Mouse (Mus musculus) MEL (cell line): Measurements from ENCODE around the gene Plin4. TPM values are rescaled to one million over a fixed set of nuclear protein-coding genes. Genes with fewer than 3 reads are reported as not detected.

Experiments used
- DNase-seq: peaks from one replicate; pipeline ENCODE4 v3.0.0; 2011; ENCODE audit warnings: low read depth, low spot score
- H3K27ac ChIP-seq: 2 replicates; pipeline ENCODE4 v1.5.1; 2012; ENCODE audit warnings: low read depth, mild to moderate bottlenecking, control low read depth, low read length, moderate library complexity; ENCODE audit not compliant: control insufficient read depth
- H3K27me3 ChIP-seq, 2 experiments: fragments of 150-350 bp in 1 of 2; sonication (generic) in 1 of 2; 2 replicates each; pipeline ENCODE4 v1.6.1; 2012; ENCODE audit warnings: low read length in 2 of 2, mild to moderate bottlenecking in 2 of 2, improper control_type of control experiment in 1 of 2, moderate library complexity in 1 of 2; ENCODE audit not compliant: insufficient read depth in 2 of 2, control insufficient read depth in 1 of 2
- H3K36me3 ChIP-seq, 2 experiments: 2 replicates each; pipeline ENCODE4 v1.6.1; 2012 to 2014; ENCODE audit warnings: low read length in 2 of 2, improper control_type of control experiment in 1 of 2, inconsistent platforms in 1 of 2, mild to moderate bottlenecking in 1 of 2; ENCODE audit not compliant: insufficient read depth in 2 of 2, control insufficient read depth in 1 of 2
- H3K4me1 ChIP-seq, 2 experiments: fragments of 150-350 bp in 1 of 2; sonication (generic) in 1 of 2; 2 replicates each; pipeline ENCODE4 v1.6.1; 2012; ENCODE audit warnings: low read length in 2 of 2, improper control_type of control experiment in 1 of 2, mild to moderate bottlenecking in 1 of 2; ENCODE audit not compliant: insufficient read depth in 2 of 2, control insufficient read depth in 1 of 2
- H3K4me3 ChIP-seq, 2 experiments: fragments of 150-350 bp in 1 of 2; sonication (generic) in 1 of 2; 2 replicates each; pipeline ENCODE4 v1.5.1; 2012; ENCODE audit warnings: low read depth in 2 of 2, low read length in 2 of 2, mild to moderate bottlenecking in 2 of 2, moderate library complexity in 2 of 2, control low read depth in 1 of 2, improper control_type of control experiment in 1 of 2; ENCODE audit not compliant: control insufficient read depth in 1 of 2, insufficient read depth in 1 of 2
- H3K79me2 ChIP-seq: 2 replicates; pipeline ENCODE4 v1.6.1; 2012; ENCODE audit warnings: mild to moderate bottlenecking, low read length, moderate library complexity; ENCODE audit not compliant: control insufficient read depth, poor library complexity, insufficient read depth
- H3K9ac ChIP-seq: 2 replicates; pipeline ENCODE4 v1.6.1; 2012; ENCODE audit warnings: low read depth, mild to moderate bottlenecking, control low read depth, low read length, moderate library complexity; ENCODE audit not compliant: control insufficient read depth, poor library complexity, severe bottlenecking
- H3K9me3 ChIP-seq: fragments of 150-350 bp; sonication (generic); replicated peaks from 2 replicates; pipeline ENCODE4 v1.6.1; 2012; ENCODE audit warnings: mild to moderate bottlenecking, low read length, improper control_type of control experiment, moderate library complexity; ENCODE audit not compliant: insufficient read depth
- CHD1 ChIP-seq: IDR thresholded peaks from 2 replicates; pipeline ENCODE4 v1.6.1; 2012; ENCODE audit warnings: low read depth, mild to moderate bottlenecking, inconsistent platforms, low read length, improper control_type of control experiment
- E2F4 ChIP-seq: IDR thresholded peaks from 2 replicates; pipeline ENCODE4 v1.6.1; 2011; ENCODE audit warnings: low read depth, low read length, improper control_type of control experiment, borderline replicate concordance
- ELF1 ChIP-seq: IDR thresholded peaks from 2 replicates; pipeline ENCODE4 v1.6.1; 2014; ENCODE audit warnings: low read depth, mild to moderate bottlenecking, inconsistent platforms, low read length, improper control_type of control experiment, moderate library complexity
- EP300 ChIP-seq, 2 experiments: IDR thresholded peaks; 2 replicates each; pipeline ENCODE4 v1.6.1; 2011; ENCODE audit warnings: improper control_type of control experiment in 2 of 2, low read length in 2 of 2, low read depth in 1 of 2, mild to moderate bottlenecking in 1 of 2
- GATA1 ChIP-seq: IDR thresholded peaks from 2 replicates; pipeline ENCODE4 v1.6.1; 2011; ENCODE audit warnings: low read depth, low read length, improper control_type of control experiment
- HCFC1 ChIP-seq: IDR thresholded peaks from 2 replicates; pipeline ENCODE4 v1.6.1; 2012; ENCODE audit warnings: low read depth, mild to moderate bottlenecking, inconsistent platforms, low read length, improper control_type of control experiment, moderate library complexity
- KAT2A ChIP-seq: conservative IDR thresholded peaks from 2 replicates; pipeline ENCODE4 v1.6.1; 2012; ENCODE audit warnings: low read depth, low read length, improper control_type of control experiment, inconsistent platforms
- MXI1 ChIP-seq: IDR thresholded peaks from 2 replicates; pipeline ENCODE4 v1.6.1; 2011; ENCODE audit warnings: mild to moderate bottlenecking, low read depth, low read length, improper control_type of control experiment
- MYB ChIP-seq: IDR thresholded peaks from 2 replicates; pipeline ENCODE4 v1.6.1; 2011; ENCODE audit warnings: mild to moderate bottlenecking, low read depth, low read length, improper control_type of control experiment
- MYC ChIP-seq: IDR thresholded peaks from 2 replicates; pipeline ENCODE4 v1.6.1; 2011; ENCODE audit warnings: low read depth, mild to moderate bottlenecking, low read length, improper control_type of control experiment, moderate library complexity
- NRF1 ChIP-seq: IDR thresholded peaks from 2 replicates; pipeline ENCODE4 v1.6.1; 2014; ENCODE audit warnings: low read depth, mild to moderate bottlenecking, inconsistent platforms, low read length, improper control_type of control experiment, moderate library complexity; ENCODE audit not compliant: poor library complexity, insufficient read depth, severe bottlenecking
- POLR2AphosphoS2 ChIP-seq: IDR thresholded peaks from 2 replicates; pipeline ENCODE4 v1.6.1; 2011; ENCODE audit warnings: low read length, improper control_type of control experiment
- POLR2AphosphoS5 ChIP-seq: IDR thresholded peaks from 2 replicates; pipeline ENCODE4 v1.6.1; 2012; ENCODE audit warnings: low read depth, borderline replicate concordance, mild to moderate bottlenecking, inconsistent platforms, low read length, moderate library complexity, mixed read lengths
- RAD21 ChIP-seq: IDR thresholded peaks from 2 replicates; pipeline ENCODE4 v1.6.1; 2011; ENCODE audit warnings: mild to moderate bottlenecking, low read depth, low read length, improper control_type of control experiment
- RCOR1 ChIP-seq: IDR thresholded peaks from 2 replicates; pipeline ENCODE4 v1.6.1; 2012; ENCODE audit warnings: low read depth, mild to moderate bottlenecking, inconsistent platforms, low read length, improper control_type of control experiment
- SMC3 ChIP-seq: IDR thresholded peaks from 2 replicates; pipeline ENCODE4 v1.6.1; 2011; ENCODE audit warnings: low read depth, low read length, improper control_type of control experiment
- TAL1 ChIP-seq: IDR thresholded peaks from 2 replicates; pipeline ENCODE4 v1.6.1; 2012; ENCODE audit warnings: mild to moderate bottlenecking, inconsistent platforms, low read length, moderate library complexity, mixed read lengths
- TBP ChIP-seq: IDR thresholded peaks from 2 replicates; pipeline ENCODE4 v1.8.0; 2011; ENCODE audit warnings: low read depth, low read length, improper control_type of control experiment
- TCF12 ChIP-seq: IDR thresholded peaks from 2 replicates; pipeline ENCODE4 v1.6.1; 2014; ENCODE audit warnings: low read depth, mild to moderate bottlenecking, inconsistent platforms, low read length, improper control_type of control experiment, moderate library complexity
- USF1 ChIP-seq: IDR thresholded peaks from 2 replicates; pipeline ENCODE4 v1.6.1; 2014; ENCODE audit warnings: low read depth, mild to moderate bottlenecking, inconsistent platforms, low read length, improper control_type of control experiment, moderate library complexity
- ZKSCAN1 ChIP-seq: IDR thresholded peaks from 2 replicates; pipeline ENCODE4 v1.6.1; 2012; ENCODE audit warnings: low read depth, mild to moderate bottlenecking, inconsistent platforms, low read length, improper control_type of control experiment, moderate library complexity
- polyA plus RNA-seq, 2 experiments: library from polyadenylated mRNA; stranded (reverse) in 1 of 2; unstranded in 1 of 2; fragments of >175 nt in 1 of 2; fragments of >200 nt in 1 of 2; gene quantifications; 2 replicates each; pipeline versions ENCODE4 v1.2.1 to v1.2.4; 2012; ENCODE audit warnings: low replicate concordance in 2 of 2, low read depth in 1 of 2; ENCODE audit not compliant: insufficient read length in 2 of 2, insufficient read depth in 1 of 2, missing spikeins in 1 of 2
- total RNA-seq: library from RNA; depleted of rRNA; stranded (reverse); fragments of 300-350 nt; gene quantifications from 2 replicates; pipeline ENCODE4 v1.2.3, GENCODE M21; 2012

Gene Plin4
- total and polyA plus RNA-seq, 3 experiments, result 0.07 to 0.08 TPM; not detected in 1

GRCm38 (mm10) chr17:56119431-56119830 lies 9.8 kb upstream of the Plin4 start:
- Histone ChIP-seq H3K79me2 (no peaks in the 10 kb centered on the region), H3K4me1 (no peaks in the 10 kb centered on the region), H3K9me3 (no peaks in the 10 kb centered on the region), H3K27ac (no peak overlapping the region), H3K9ac (no peak overlapping the region), H3K36me3 (no peaks in the 10 kb centered on the region), H3K27me3 (no peaks in the 10 kb centered on the region), H3K4me3 (no peak overlapping the region)
- no peak for DNase-seq
- TF ChIP-seq POLR2AphosphoS5 (no peak), MXI1 (no peak), RAD21 (no peak), ELF1 (no peak), USF1 (no peak), GATA1 (no peak), NRF1 (no peak), MYC (no peak), HCFC1 (no peak), SMC3 (no peak), POLR2AphosphoS2 (no peak), RCOR1 (no peak), KAT2A (no peak), TBP (no peak)

- Histone ChIP-seq H3K79me2 (no peaks in the 10 kb centered on the region), H3K4me1 (no peaks in the 10 kb centered on the region), H3K27ac (no peak within 1 kb of the TSS), H3K27me3 (no peaks in the 10 kb centered on the region), H3K9me3 (no peaks in the 10 kb centered on the region), H3K9ac (no peak within 1 kb of the TSS), H3K36me3 (no peaks in the 10 kb centered on the region), H3K4me3 (no peak within 1 kb of the TSS)
- DNase-seq, result no peak
- TF ChIP-seq HCFC1 (no peak), ZKSCAN1 (no peak), TCF12 (no peak), MYB (no peak), EP300 (IDR thresholded peaks at IDR 0.05; ENCODE audit: low read depth in 1 of 2, low read length in 2 of 2) (no peak), CHD1 (no peak), E2F4 (no peak), TAL1 (no peak), ELF1 (no peak)
These were observed 7.7 kb upstream of the Plin4 start, which contains the start of gene Plin5 for GRCm38 (mm10) chr17:56117251-56117710. TSS of gene Plin5 (minus strand) at chr17:56117596.
